Mouse (Mus musculus) retina, postnatal 7 days (tissue): ENCODE measurements around the gene Atl2.

Experiments
- DNase-seq: peaks from one replicate; pipeline ENCODE4 v3.0.0-alpha.2; 2012; ENCODE audit warnings: low read depth, low spot score

The Atl2 gene

DNA sequence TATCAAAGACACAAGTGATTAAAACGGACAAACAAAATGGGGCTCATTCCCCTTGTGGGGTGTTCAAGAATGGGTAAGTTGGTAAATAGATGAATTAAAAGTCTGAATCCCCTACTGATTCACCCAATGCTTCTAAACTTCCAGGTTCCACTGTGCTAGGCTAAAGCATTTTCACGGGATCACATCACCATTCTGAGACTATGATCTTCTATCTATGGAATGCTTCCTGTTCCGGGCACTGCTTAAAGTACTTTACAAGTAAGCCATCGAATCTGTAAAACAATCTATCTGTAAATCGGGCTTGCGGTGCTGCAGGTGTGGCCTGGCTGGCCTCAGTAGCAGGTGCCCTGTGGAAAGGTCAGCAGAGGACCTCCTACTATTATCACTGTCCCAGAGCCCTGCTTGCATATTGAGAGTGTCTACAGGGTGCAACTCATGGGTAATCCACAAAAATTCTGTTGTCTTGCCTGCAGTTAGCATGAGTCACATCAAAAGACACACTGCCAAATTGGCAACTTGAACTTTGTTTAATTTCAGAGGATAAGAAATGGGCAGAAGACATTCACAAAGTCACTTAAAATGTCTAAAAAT, 2.3 kb upstream of the Atl2 start:
- no peak for DNase-seq

DNA sequence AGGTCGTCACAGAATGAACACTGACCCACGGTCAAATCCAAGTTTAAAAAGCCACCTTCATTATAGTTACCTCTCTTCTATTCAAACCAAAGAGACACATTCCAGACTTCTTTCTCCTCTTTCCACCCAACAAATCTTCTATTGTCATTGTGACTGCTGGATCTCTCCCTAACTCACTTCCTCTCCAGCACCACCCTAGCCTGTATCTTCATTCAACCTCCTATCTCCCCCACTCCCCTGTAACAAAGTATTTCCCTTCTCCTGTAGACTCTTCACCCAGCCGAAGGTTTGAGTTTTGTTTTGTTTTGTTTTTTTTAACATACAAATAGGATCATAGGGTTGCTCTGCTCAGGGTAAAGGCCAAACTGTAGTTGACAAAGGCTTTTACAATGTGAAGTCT, 1.7 kb upstream of the Atl2 start:
- no peak for DNase-seq

DNA sequence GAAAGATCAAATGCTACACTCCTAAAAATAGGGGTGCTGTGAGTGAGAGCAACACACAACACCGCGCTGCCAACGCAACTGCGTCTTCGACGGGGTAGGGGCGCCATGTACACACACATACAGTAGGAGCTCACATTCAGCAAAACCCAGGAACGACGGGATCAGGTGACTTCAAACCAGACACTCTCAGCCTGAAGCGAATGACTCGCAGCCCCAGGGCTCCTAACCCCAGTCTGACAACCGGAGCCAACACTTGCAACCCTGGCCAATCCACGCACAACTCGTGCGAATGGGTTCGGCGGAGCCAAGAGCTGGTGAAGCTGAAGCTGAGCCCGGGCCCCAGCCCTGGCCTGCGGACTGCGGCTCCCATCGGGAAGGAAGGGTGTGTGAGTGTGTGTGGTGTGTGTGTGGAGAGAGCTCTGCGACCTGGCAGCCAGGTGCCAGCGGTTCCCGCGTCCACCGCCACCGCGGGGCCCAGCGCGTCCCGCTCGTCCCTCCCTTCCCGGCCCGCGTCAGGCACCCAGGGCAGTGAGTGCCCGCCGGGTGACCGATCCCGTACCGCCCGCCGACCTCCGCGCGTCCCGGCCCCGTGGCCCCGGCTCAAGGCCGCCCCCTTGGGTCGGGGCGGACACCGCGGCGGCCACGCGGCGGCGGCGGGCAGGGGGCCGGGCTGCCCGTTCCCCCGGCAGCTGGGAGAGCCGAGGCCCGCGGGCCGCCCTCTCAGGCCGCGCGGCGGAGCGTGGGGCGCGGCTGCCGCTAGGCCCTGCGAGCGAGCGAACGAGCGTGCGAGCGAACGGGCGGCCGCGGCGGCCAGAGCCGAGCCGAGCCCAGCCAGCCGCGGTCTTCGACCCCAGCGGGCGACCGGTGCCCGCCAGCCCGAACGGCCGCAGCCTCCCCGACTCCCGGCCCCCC, 696 bp downstream of the Atl2 start:
- peak; percentile 16 for DNase-seq

DNA sequence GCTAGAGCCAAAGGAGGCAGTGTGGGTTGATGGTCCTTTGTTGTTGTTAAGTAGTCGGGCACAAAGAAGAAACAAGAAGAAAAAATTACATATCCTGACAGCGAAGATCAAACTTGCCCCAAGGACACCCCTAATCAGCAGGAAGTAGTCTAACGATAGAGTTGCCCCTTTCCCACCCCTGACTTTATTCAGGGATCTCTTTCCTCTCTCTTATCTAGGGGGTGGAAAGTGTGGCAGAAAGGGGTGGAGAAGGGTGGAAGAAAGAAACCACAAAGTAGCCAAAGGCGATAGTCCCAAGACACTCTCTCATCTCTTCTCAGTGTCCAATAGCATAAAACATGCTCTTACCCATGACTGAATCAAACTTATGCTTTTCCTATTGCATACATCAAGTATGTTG, 1.9 kb downstream of the Atl2 start:
- DNase-seq = no peak

DNA sequence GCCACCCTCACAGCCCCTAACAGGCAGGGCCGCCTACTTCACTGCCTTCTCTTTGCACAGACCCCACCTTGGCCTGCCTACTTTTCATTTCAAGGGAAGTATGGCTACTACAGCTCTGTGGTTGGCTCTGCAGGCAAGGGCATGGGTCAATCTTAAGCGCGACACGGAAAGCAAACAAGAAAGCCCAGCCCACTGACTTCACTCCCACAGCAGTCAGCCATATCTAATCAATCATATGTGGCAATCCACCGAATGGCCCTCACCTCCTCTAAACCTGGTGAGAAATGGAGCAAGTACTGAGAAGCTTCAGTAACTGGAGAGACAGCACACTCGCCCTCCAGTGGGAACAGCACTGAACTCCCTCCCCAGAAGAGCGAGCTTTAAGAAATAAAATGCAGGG, 4.0 kb downstream of the Atl2 start:
- no peak for DNase-seq

DNA sequence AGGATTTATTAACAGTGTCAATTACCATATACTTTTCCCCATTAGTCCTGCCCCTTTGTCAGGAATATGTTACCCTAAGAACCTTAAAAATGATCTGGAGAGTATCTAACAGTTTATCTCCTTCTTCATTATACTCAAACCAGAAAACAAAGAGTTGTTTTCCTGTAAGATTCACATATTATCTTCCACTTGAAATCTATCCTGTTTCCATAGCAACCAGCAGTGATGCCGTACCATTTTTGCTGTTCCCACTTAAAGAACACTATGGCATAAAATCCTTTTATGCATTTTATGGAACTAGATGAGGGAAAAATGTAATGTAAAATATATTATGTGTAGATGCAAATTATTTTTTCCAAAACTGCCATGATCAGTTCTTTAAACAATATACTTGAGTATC, 8.0 kb downstream of the Atl2 start:
- DNase-seq = no peak

DNA sequence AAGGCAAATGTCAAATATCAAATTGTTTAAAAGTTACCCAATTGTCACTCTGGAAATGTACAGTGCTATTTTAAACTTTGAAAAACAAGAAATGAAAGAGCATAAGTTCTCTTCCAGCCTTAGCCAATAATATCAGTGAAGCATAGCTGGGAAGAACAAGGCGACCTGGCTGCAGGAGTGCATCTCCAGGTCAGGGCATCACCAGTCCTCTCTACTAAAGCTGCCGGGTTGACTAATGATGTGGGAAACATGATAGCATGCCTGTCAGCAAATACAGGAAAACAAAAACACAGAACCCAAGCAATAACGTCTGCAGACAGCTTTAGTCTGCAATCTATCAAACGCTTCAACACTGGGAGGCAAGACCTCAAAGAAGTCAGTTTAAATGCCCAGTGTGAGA, 12.7 kb downstream of the Atl2 start:
- DNase-seq = no peak

DNA sequence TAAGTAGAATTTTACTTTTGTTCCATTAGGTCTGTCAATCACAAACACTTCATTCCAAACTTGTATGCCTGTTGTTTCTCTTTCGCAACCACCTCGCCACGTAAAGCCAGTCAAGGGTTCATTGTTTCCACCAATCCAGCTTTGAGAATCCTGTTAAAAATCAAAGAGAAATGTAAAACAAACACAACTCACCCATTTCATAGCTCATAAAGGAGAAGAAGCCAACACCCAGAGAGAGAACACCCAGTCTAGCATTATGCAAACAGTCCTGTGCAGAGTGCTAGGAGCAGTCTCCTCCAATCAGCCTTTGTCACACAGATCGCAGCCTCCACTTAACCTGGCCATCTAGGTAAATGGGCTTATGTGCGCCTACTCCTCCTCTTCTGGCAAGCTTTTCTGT, 30.9 kb downstream of the Atl2 start:
- DNase-seq = no peak

DNA sequence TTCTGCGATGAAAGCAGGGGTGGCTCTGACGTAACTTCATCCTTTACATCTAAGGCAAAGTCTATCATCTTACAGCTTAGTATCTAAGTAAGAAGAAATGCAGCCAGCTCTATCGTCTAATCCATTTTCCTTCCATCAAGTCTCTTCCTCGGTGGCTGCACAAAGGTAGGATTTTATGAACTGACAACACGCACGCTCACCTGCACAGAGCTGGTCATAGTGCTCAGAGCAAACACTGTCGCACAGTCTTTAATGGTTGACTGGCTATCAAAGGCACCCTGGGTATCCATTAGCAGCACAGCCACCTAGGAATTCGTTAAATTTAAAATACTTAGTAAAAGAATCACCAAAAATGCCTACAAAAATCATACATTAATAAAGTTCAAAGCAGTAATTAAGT, 31.4 kb downstream of the Atl2 start:
- DNase-seq = no peak

DNA sequence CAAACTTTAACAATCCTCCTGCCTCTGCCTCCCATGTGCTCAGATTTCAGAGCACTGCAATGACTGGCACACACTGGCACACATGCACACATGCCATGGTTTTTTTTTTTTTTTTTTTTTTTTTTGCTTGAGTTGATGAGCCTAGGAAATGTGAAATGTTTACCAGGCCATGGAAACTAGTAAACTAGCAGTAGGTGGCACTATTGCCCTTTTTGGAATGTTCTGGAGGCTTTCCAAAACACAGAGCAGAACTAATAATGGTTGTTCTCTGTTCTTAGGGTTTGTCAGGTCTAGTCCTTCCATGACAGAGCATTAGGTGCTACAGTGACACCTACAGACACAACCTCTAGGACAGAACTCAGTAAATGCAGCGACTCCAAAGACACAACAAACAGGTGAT, 33.9 kb downstream of the Atl2 start:
- peak; percentile 21 for DNase-seq

DNA sequence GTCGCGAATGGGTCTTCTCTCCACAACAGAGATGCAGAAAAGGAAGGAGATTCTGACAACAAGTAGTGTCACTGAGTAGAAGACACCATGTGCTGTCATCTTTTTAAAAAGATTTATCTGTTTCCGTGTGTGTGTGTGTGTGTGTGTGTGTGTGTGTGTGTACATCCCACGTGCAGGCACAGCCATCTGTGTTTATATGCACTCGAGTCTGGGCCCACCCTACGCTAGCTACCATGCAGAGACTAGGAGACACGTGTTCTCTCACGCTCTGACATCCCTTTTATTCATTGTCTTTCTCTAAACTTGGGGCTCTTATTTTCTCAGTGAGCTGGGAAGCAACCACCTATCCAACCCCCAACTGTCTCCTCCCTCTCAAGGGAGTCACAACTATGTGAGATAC, 40.4 kb downstream of the Atl2 start:
- no peak for DNase-seq

DNA sequence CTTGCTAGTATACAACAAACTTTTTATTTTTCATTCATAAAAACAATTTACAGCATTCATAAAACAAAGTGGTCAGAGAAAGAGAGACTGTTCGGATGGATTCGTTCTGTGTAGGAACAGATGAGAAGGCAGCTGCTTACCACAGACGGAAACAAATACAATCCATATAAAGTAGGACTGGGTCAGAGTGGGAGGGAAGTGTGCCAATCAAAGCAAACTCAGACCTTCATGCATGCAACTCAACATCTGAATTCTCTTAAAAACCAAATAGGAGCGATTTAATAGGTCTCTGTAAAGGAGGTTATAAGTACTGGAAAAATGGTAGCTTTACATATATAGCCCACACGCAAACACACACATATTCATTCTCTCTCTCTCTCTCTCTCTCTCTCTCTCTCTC, 47.5 kb downstream of the Atl2 start:
- DNase-seq = no peak

DNA sequence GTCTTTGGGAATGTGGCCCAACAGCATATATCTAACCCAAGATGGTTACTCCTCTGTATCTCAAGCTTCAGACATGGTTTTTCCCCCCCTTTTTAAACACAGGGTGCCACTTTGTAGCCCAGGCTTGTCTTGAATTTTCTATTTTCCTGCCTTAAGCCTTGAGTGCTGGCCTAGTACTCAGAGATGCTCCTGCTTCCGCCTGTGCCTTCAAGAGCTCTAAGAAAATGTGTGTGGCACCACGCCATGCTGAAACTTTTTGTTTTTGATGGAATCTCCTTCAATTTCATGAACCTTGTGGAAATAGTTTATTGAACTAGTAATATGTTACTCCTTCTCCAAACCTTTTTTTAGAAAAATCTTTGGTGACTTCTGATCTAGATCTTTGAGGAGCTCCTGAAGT, 49.7 kb downstream of the Atl2 start:
- no peak for DNase-seq

DNA sequence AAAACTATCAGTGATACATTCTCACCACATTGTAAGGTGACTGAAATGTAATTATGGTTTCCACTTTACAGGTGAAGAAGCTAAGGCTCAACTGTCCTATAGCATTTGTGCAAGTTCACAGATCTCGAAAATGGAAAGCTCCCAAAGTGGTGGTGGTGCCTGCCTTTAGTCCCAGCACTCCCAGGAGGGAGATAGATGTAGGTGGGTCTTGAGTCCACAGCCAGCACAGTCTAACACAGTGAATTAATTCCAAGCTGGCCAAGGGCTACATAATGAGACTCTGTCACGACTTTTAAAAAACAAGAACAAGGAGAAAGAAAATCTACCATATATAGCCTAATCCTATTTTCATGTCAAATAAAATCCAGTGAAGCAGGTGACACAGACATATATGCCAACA, 50.2 kb downstream of the Atl2 start:
- no peak for DNase-seq

DNA sequence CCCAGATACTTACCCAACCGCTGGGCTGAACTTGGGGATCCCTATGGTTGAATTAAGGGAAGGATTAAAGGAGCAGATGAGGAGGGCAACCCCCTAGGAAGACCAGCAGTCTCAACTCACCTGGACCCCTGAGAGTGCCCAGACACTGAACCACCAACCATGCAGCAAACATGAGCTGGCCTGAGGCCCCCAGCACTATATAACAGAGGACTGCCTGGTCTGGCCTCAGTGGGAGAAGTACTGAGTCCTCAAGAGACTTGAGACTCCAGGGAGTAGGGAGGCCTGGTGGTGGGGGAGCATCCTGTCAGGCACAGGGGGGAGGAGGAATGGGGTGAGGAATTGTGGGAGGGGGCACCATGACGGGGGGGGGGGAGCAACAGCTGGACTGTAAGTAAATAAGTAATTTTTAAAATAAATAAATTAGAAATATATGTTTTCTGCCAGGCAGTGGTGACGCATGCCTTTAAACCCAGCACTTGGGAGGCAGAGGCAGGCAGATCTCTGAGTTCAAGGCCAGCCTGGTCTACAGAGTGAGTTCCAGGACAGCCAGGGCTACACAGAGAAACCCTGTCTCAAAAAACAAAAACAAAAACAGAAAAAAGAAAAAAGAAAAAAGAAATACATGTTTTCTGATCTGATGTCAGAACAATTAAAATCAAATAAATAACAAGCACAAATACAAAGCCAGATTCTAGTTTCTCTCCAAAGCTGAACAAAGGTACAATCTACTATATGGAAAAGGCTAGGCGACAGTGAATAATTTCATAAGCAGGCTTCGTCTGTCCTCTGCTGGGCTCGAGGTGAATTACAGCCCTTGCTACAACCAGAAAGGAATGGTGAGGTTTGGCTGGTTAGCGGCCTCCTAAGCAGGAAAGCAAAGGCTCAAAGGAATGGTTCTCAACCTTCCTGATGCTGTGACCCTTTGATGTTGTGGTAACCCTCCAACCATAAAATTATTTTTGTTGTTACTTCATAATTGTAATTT, 55.4 kb downstream of the Atl2 start:
- DNase-seq = peak; percentile 54

DNA sequence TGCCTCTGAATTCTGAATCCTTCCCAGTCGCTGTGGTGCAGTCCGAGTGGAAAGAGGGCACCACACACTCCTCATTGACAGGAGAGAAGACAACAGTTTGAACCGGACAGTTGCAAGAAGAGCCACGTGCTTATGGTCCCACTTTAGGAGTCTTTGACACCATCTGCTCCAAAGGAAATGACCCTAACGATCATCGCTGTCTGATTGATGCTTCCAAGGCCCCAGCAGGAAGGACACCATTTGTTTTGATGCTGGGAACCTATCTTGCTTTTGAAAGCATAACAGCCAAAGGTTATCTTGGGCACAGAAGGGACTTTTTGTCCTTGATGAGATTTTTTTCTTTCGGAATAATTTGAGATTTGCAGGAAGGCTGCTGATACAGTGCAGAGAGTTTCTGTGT, 58.9 kb downstream of the Atl2 start:
- DNase-seq = no peak

DNA sequence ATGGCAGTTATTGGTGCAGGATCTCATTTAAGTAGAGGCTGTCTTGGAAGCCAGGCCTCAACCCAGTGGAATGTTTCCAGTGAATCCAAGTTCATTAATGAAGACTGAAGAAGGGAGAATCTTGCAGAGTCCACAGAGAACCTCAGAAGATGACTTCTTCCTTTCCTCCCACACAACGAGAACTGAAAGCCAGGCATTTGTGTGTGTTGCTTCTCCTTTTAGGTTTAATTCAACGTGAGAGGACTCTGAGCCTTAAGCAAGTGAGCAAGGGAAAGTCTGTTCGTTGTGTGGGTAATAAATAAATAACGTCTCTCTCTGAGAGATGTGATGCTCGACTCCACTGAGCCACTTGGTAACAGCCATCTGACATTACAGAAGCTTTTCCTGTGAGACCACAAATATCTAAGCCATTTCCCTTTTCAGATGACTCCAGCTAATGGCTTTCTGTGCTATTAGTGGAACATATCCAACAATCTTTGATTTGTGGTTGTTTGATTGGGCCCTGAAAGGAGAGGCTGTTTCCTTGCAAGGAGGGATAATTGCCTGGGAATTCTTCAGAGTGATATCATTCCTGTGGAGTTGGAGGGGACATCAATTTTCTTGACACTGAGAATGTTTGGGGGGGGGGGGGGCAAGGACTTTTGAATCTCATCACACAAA, 60.1 kb downstream of the Atl2 start:
- DNase-seq = no peak

DNA sequence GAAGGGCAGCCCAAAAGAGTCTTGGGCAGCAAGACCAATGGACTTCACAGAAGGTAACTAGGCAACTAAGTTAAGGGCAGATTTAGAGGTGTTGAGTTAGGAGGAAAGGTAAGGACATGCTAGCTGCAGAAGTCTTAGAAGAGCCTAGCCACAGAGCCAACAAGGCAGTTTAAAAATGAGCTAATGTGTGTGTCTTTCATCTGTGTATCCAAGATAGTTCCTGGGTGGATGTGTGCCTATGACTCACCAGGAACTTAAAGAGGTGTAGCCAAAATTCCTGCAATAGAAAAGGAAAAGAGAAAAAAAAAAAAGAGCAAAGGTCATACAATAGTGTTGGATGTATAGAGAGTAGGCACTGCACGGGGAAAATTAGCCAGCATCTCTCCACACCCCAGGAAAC, 63.6 kb downstream of the Atl2 start:
- no peak for DNase-seq

DNA sequence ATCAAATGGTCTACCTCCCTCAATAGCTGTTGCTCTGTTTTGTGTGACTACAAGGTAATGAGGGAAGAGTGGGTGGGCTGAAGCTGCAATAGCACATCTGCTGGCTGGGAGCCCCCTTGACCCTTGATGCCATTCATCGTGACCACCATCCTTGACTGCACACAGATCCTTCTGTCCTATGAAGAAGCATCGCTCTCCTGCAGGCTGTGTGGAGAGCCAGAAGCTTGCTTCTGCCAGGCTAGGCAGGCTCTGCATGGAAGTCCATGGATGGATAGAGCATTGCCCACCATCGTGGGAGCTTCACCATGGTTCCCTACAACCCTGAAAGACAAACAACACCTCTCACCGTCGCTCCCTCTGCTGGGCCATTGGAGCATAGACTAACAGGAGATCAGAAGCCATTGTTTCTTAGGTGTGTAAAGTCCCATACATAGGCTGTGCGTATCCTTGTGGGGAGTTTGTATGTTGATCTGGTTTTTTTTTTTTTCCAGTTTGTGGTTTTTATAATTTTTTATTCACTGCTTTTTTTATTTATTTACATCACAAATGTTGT, 69.4 kb downstream of the Atl2 start:
- DNase-seq = no peak

DNA sequence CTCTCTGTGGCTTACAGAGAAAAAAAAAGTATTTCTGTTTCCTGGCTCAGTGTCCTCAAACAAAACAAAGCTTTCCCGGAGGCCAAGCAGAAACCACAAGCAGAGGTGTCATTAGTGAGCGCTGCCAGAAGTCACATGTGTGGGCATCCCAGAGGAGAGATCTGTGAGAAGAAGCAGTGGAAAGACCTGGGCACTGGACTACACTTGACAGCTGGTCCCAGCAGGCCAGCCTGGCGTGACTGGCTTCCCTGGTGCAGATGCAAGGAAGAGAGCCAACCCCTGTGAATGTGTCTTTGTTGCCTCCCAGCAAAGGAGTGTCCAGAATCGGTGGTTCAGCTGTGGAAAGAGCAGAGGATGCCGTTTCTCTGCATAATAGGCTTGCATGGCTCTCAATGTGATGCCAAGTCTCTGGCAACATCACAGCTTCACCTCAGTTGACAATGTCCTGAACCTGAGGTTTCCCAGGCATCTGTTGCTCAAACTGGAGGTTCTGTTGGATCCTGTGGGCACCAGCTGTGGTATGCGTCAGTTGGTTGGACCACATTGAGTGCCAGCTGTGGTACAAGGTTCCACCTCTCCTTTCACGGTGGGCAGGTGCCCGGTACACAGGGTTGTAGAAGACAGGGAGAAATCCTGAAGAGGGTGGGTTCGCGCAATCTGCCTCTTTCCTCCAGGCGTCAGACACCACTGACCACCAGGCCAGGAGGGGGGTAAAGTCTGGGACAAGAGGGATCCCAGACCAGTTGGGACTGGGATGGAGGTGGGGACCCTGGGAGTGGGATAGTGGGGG, 70.5 kb downstream of the Atl2 start:
- DNase-seq = no peak

DNA sequence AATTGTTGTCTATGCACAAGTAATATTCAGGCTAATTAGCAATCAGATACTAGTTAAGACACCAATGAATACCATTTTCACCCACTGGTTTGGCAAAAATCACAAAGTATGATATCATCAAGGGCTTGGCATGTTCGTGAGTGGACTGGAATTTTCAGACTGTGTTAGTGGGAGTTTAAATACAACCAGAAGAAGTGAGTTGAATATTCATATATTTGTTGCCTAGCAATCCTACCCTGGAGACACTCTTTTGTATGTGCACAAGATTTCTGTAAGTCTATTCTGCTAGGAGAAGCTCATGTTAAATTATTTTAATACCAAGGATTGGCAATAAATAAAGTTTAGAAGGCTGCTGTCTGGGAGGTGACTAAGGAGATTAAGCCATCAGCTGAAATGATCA, 71.5 kb downstream of the Atl2 start:
- DNase-seq = no peak
